Mouse (Mus musculus) limb, embryonic 14.5 days (tissue): Measurements from ENCODE around the gene Actr3. TPM values are rescaled to one million over a fixed set of nuclear protein-coding genes. Genes with fewer than 3 reads are reported as not detected.

Experiments used
- ATAC-seq: fragments of 200-750 bp; cut with Nextera tagmentation; 2 replicates; pipeline ENCODE4 v1.8.0; 2017; ENCODE audit warnings: low read depth, moderate number of reproducible peaks, moderate TSS enrichment; ENCODE audit not compliant: low FRiP score
- DNase-seq: peaks from one replicate; pipeline ENCODE4 v3.0.0-alpha.2; 2015; ENCODE audit warnings: low spot score
- H3K27ac ChIP-seq: fragments of 300-500 bp; sonication (generic); replicated peaks from 2 replicates; pipeline ENCODE4 v1.5.1; 2014; ENCODE audit warnings: low read depth, mild to moderate bottlenecking, low read length, moderate library complexity, mixed read lengths
- H3K27me3 ChIP-seq: fragments of 300-500 bp; sonication (generic); 2 replicates; pipeline ENCODE4 v1.6.1; 2014; ENCODE audit warnings: low read length, mixed read lengths; ENCODE audit not compliant: control insufficient read depth, insufficient read depth
- H3K36me3 ChIP-seq: fragments of 300-500 bp; sonication (generic); 2 replicates; pipeline ENCODE4 v1.6.1; 2014; ENCODE audit warnings: mild to moderate bottlenecking, low read length, moderate library complexity, mixed read lengths; ENCODE audit not compliant: control insufficient read depth, insufficient read depth
- H3K4me1 ChIP-seq: fragments of 300-500 bp; sonication (generic); 2 replicates; pipeline ENCODE4 v1.6.1; 2014; ENCODE audit warnings: antibody characterized with exemption, low read length, mixed read lengths; ENCODE audit not compliant: control insufficient read depth, insufficient read depth
- H3K4me2 ChIP-seq: fragments of 300-500 bp; sonication (generic); replicated peaks from 2 replicates; pipeline ENCODE4 v1.6.1; 2014; ENCODE audit warnings: low read depth, mild to moderate bottlenecking, low read length, moderate library complexity; ENCODE audit not compliant: severe bottlenecking
- H3K4me3 ChIP-seq: fragments of 300-500 bp; sonication (generic); replicated peaks from 2 replicates; pipeline ENCODE4 v1.5.1; 2014; ENCODE audit warnings: low read length
- H3K9ac ChIP-seq: fragments of 300-500 bp; sonication (generic); 2 replicates; pipeline ENCODE4 v1.6.1; 2014; ENCODE audit warnings: mild to moderate bottlenecking, low read depth, low read length, moderate library complexity; ENCODE audit not compliant: severe bottlenecking
- H3K9me3 ChIP-seq: fragments of 300-500 bp; sonication (generic); 2 replicates; pipeline ENCODE4 v1.6.1; 2016; ENCODE audit warnings: low read length; ENCODE audit not compliant: control insufficient read depth
- POLR2A ChIP-seq: fragments of 200-500 bp; IDR thresholded peaks from 2 replicates; pipeline ENCODE4 v1.8.0; 2012; ENCODE audit warnings: inconsistent platforms, mild to moderate bottlenecking, moderate library complexity, borderline replicate concordance; ENCODE audit not compliant: insufficient read depth, insufficient read length; ENCODE audit errors: extremely low read depth
- WGBS: fragments of 180-500 bp; shearing (Covaris S2); extraction: QIAGEN DNeasy Blood & Tissue Kit; methylation state at CpG from one replicate; pipeline ENCODE4 v1.1.7; 2014; 5-methylcytosine and 5-hydroxymethylcytosine counted together
- polyA plus RNA-seq, 2 experiments: library from polyadenylated mRNA; depleted of rRNA in 1 of 2; stranded (reverse) in 1 of 2; unstranded in 1 of 2; fragments of >200 nt; fragmentation: Nextera tagmentation in 1 of 2; extraction: Ambion mirVana in 1 of 2; gene quantifications; 2 replicates each; pipeline versions ENCODE4 v1.2.1 to v1.2.3; 2012 to 2014

Gene Actr3
- polyA plus RNA-seq (2012; rRNA removed) (88.4 and 109 TPM in 2 replicates), polyA plus RNA-seq (2014; fragmentation: Nextera tagmentation; extraction: Ambion mirVana) (252 and 259 TPM in 2 replicates)

DNA sequence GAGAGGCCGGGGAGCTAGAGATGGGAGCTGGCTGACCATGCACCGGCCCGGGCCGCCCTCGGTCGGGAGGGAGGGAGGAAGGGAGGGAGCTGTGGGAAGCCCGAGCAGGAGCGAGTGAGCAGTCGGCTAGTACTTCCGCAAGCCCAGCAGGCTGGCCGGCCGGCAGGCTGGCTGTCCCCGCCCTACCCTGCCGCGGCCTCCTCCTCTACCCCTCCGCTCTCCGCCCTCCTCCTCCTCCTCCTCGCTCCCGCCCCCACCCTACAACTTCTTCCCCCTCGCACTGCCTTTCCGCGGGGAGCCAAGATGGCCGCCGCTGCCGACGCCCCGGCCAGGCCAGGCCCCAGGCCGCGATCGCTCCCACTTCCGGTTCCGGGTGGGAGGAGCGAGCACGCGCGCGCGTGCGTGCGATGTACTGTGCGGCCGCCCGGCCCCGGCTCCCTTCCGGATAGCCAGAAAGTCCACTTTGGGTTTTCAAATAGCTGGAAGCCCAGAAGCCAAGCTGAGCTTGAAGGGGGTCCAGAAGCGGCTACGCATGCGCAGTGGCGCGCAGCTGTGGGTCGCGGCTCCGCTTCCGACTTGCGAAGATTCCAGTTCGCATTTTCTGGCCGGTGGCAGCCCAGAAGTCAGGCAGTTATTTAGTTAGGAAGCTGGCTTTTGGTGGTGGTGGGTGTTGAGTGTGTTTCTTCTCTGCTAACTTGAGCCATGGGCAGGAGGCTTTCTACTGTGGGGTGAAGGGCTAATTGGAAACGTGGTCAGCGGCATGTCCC is at the start of gene Actr3:
Actr3 (minus strand) TSS at position 359 of the 767 bp plus-strand sequence.
- TF ChIP-seq POLR2A: peak; percentile 96; the same call in 1 of the 2 replicates
- Histone ChIP-seq H3K27ac (peak within 1 kb of the TSS; percentile 94), H3K4me1 (peaks cover 11% of the 10 kb centered on the region; the same call in 1 of the 2 replicates), H3K9ac (peak within 1 kb of the TSS; percentile 88), H3K36me3 (no peaks in the 10 kb centered on the region), H3K27me3 (no peaks in the 10 kb centered on the region), H3K4me3 (peak within 1 kb of the TSS; percentile 78), H3K9me3 (no peaks in the 10 kb centered on the region), H3K4me2 (peak within 1 kb of the TSS; percentile 68)
- ATAC-seq: peak; percentile 96
- peak; percentile 99 for DNase-seq
- WGBS: under 1% methylated on average over 42 of the region's 59 CpGs

DNA sequence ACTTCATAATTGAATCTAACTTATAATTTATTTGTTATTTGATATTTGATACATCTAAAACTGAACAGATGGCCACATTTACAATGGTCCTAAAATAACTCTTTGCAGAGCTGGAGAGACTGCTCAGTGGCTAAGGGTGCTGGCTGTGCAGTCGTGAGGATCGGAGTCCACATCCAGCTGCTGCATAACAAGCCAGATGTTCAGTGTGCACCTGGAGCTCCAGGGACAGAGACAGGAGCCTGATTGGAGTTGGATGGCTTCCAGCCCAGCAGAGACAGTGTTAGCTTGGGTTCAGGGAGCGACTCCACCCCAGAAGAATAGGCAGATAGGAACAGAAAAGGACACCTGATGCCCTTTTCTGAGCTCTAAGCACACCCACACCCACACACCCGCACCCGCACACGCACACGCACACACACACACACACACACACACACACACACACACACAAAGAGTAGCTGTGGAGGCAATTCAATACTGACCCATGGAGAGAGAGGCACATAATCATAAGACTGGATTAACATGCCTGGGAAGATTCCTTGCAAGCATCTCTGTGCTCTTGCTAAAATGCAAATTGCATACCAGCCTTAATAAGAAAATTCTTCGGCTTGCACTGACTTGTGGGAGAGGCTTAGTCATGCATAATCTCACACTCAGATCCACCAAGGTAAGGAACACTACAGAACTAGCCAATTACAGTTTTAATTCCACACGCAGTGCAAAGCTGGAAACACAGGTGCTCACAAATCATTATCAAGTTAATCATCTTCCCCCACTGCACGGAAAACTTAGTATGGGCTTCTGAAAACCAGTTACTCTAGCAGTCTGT is 47.1 kb upstream of the Actr3 start:
- H3K27ac ChIP-seq: no peak overlapping the region
- TF ChIP-seq POLR2A: no peak
- H3K4me3 ChIP-seq: no peak overlapping the region
- H3K36me3 ChIP-seq: no peaks in the 10 kb centered on the region
- ATAC-seq (peak; percentile 67; the same call in 1 of the 2 replicates), DNase-seq (peak; percentile 38)
- H3K9me3 ChIP-seq: no peaks in the 10 kb centered on the region
- H3K9ac ChIP-seq: no peak overlapping the region
- H3K4me1 ChIP-seq: peaks cover 7% of the 10 kb centered on the region; the same call in 1 of the 2 replicates
- H3K27me3 ChIP-seq: no peaks in the 10 kb centered on the region
- no peak overlapping the region for H3K4me2 ChIP-seq
- WGBS: 47% methylated on average over 10 of the region's 10 CpGs

DNA sequence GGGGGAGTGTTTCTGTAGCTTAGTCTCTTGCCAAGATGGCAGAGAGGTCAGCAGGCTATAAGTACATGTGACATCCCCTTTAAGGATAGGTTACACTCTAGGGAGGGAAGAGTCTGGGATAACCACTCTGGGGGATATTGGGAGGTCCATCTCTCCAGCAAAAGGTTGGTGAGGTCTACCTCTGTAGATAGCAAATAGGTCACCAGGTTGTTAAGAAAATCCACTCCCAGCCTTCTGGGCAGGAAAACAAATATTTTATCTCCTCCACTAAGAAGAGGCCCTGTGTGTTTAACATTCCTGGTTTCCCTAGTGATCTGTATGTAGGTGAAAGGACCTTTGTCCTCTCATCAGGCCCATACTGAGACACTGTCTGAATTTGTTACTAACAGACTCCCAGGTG is 46.3 kb upstream of the Actr3 start:
- DNase-seq: no peak
- H3K36me3 ChIP-seq: no peaks in the 10 kb centered on the region
- no peak for TF ChIP-seq POLR2A
- peaks cover 7% of the 10 kb centered on the region; the same call in 1 of the 2 replicates for H3K4me1 ChIP-seq
- H3K27ac ChIP-seq: no peak overlapping the region
- H3K27me3 ChIP-seq: no peaks in the 10 kb centered on the region
- no peaks in the 10 kb centered on the region for H3K9me3 ChIP-seq
- no peak overlapping the region for H3K4me3 ChIP-seq
- H3K4me2 ChIP-seq: no peak overlapping the region
- no peak overlapping the region for H3K9ac ChIP-seq
- ATAC-seq: peak; percentile 26; the same call in 1 of the 2 replicates

DNA sequence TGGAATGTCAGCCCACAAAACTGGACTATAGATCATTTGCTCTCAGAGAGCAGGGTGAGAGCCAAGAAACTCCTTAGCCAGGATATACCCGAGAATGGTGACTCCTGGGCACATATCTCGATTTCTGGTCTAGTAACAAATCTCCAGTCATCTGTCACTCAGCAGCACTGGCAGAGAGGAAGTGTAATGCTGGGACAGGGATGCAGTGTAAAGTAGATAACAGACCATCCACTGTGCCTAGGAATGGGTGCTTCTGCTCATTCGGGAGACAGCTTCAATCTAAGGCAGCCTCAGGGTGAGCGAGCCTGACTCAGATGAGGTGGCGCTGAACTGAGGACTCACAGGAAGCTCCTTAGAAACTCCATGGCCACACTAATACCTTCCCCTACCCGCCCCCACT is 43.1 kb upstream of the Actr3 start:
- no peak for DNase-seq
- H3K27ac ChIP-seq: no peak overlapping the region
- H3K27me3 ChIP-seq: no peaks in the 10 kb centered on the region
- H3K4me1 ChIP-seq: peaks cover 7% of the 10 kb centered on the region; the same call in 1 of the 2 replicates
- H3K4me2 ChIP-seq: no peak overlapping the region
- no peaks in the 10 kb centered on the region for H3K36me3 ChIP-seq
- no peaks in the 10 kb centered on the region for H3K9me3 ChIP-seq
- H3K9ac ChIP-seq: no peak overlapping the region
- TF ChIP-seq POLR2A: no peak
- no peak for ATAC-seq
- 79% methylated on average over 6 of the region's 6 CpGs for WGBS
- H3K4me3 ChIP-seq: no peak overlapping the region

DNA sequence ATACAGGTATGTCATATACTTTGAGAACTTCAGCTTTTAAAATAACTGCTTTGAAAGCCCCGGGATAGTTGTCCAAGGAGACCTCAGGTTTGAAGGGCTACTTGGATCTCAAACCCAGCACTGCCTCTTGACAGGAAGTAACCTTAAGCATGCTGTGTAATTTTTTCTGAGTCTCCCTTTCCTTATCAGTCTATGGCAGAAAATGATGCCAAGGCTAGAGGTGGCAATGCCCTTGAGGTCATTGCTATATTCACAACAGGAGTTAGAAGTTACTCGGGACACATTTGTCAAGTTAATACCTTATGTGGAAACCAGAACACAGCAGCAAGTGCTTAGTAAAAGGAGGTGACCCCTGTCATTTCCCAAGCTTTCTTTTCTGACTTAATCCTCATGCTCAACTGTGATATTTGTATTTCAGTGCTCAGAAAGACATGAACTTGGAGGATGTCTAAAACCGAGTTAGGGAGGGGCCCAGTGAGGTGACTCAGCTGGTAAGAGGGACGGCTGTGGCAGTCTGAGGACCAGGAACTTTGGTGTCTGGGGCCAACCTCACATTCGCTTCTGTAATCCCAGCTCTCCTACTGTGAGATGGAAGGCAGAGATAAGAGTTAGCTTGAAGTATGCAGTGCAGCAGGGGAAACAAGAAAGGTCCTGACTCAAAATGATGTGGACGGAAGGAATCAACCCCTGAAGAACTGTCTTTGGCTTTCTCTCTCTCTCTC is 40.6 kb upstream of the Actr3 start:
- no peak overlapping the region for H3K4me2 ChIP-seq
- no peaks in the 10 kb centered on the region for H3K4me1 ChIP-seq
- no peaks in the 10 kb centered on the region for H3K9me3 ChIP-seq
- H3K4me3 ChIP-seq: no peak overlapping the region
- ATAC-seq (no peak), DNase-seq (no peak)
- no peak overlapping the region for H3K27ac ChIP-seq
- no peak overlapping the region for H3K9ac ChIP-seq
- H3K27me3 ChIP-seq: no peaks in the 10 kb centered on the region
- H3K36me3 ChIP-seq: no peaks in the 10 kb centered on the region
- TF ChIP-seq POLR2A: no peak
- WGBS: 71% methylated on average over 6 of the region's 6 CpGs
